Mouse (Mus musculus) brain, embryonic 14.5 days (tissue): ENCODE results near the gene Tob1.

ENCODE experiments used
- CTCF ChIP-seq: fragments of 200-500 bp; IDR thresholded peaks from 2 replicates; pipeline ENCODE4 v1.5.1; 2012; ENCODE audit warnings: inconsistent platforms, mild to moderate bottlenecking, moderate library complexity, borderline replicate concordance; ENCODE audit not compliant: insufficient read depth, insufficient read length; ENCODE audit errors: extremely low read depth
- POLR2A ChIP-seq: fragments of 200-500 bp; IDR thresholded peaks from 2 replicates; pipeline ENCODE4 v1.6.1; 2012; ENCODE audit warnings: mild to moderate bottlenecking, inconsistent platforms, borderline replicate concordance; ENCODE audit not compliant: poor library complexity, insufficient read depth, insufficient read length, severe bottlenecking; ENCODE audit errors: extremely low read depth

DNA sequence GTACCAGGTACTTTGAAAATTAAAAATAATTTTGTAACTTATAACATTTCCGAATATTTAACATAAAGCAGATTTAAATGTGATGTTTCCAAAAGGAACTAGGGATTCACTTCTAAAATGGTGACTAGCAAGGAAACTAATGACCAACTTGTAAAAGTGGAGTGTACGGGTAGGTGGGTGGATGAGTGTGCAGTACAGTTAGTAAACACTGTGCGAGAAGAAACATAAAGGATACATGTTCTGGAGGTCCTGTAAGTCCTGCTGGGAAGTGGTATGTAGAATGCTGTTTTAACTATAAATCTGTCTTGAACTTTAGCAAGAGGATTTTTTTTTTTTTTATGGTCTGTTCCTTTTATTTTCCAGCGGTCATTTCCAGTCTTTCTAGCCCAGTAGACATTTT lies 1.7 kb downstream of the Tob1 start:
- TF ChIP-seq CTCF (no peak), POLR2A (no peak)
